Mouse (Mus musculus) forebrain, embryonic 11.5 days (tissue): ENCODE measurements at regions not wholly inside any gene's neighbourhood (a gene's known extent, or its start where the extent isn't known, plus 50 kb on each side); places are given as distances from the start of the nearest gene placed in this dataset.
A peak's percentile ranks its signal among the peaks of the same experiment; 100 is the strongest.

ENCODE experiments used
- ATAC-seq: fragments of 200-750 bp; cut with Nextera tagmentation; replicated peaks from 2 replicates; pipeline ENCODE4 v1.8.0; 2017; ENCODE audit warnings: moderate TSS enrichment; ENCODE audit not compliant: low FRiP score
- DNase-seq: peaks from one replicate; pipeline ENCODE4 v3.0.0-alpha.2; 2017; ENCODE audit warnings: low spot score
- H3K27ac ChIP-seq: fragments of 300-500 bp; sonication (generic); 2 replicates; pipeline ENCODE4 v1.5.1; 2014; ENCODE audit warnings: low read depth, low read length
- H3K27me3 ChIP-seq: fragments of 300-500 bp; sonication (generic); 2 replicates; pipeline ENCODE4 v1.6.1; 2014; ENCODE audit warnings: mild to moderate bottlenecking, low read length, mixed read lengths; ENCODE audit not compliant: control insufficient read depth, insufficient read depth
- H3K36me3 ChIP-seq: fragments of 300-500 bp; sonication (generic); 2 replicates; pipeline ENCODE4 v1.6.1; 2014; ENCODE audit warnings: mild to moderate bottlenecking, low read length, moderate library complexity, mixed read lengths; ENCODE audit not compliant: control insufficient read depth, insufficient read depth
- H3K4me1 ChIP-seq: fragments of 300-500 bp; sonication (generic); replicated peaks from 2 replicates; pipeline ENCODE4 v1.6.1; 2014; ENCODE audit warnings: low read length, mixed read lengths; ENCODE audit not compliant: control insufficient read depth, insufficient read depth
- H3K4me2 ChIP-seq: fragments of 300-500 bp; sonication (generic); 2 replicates; pipeline ENCODE4 v1.6.1; 2014; ENCODE audit warnings: low read depth, mild to moderate bottlenecking, low read length, moderate library complexity, mixed read lengths; ENCODE audit not compliant: severe bottlenecking
- H3K4me3 ChIP-seq: fragments of 300-500 bp; sonication (generic); 2 replicates; pipeline ENCODE4 v1.5.1; 2014; ENCODE audit warnings: low read depth, low read length
- H3K9ac ChIP-seq: fragments of 300-500 bp; sonication (generic); 2 replicates; pipeline ENCODE4 v1.6.1; 2014; ENCODE audit warnings: low read length
- H3K9me3 ChIP-seq: fragments of 300-500 bp; sonication (generic); 2 replicates; pipeline ENCODE4 v1.6.1; 2016; ENCODE audit warnings: low read length, mixed read lengths; ENCODE audit not compliant: control insufficient read depth
- WGBS: fragments of 180-500 bp; shearing (Covaris S2); extraction: QIAGEN DNeasy Blood & Tissue Kit; methylation state at CpG from one replicate; pipeline ENCODE4 v1.1.7; 2014; 5-methylcytosine and 5-hydroxymethylcytosine counted together

DNA sequence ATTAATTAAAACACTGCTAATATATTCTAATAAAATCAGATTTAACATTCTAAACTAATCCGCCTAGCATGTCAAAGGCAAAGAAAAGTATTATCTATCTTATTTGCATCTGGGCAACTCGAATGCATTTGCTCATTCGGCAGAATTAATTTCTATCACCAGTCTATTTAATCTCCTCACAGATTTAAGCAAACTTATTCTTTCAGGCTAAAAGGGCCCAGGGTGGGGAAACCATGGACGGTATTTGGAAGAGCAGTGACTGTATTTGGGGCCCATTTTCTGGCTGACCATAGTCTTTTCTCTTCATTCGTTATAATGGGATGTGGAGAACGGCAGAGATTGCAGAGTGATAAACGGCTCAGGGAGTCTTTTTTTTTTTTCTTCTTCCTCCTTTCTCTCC lies 423.5 kb upstream of the Ubash3b start:
- H3K9me3 ChIP-seq: no peaks in the 10 kb centered on the region
- 15% methylated on average over 7 of the region's 7 CpGs for WGBS
- no peaks in the 10 kb centered on the region for H3K27me3 ChIP-seq
- peak overlapping the region; percentile 47 for H3K4me2 ChIP-seq
- H3K36me3 ChIP-seq: peaks cover 3% of the 10 kb centered on the region; the same call in 1 of the 2 replicates
- H3K27ac ChIP-seq: peak overlapping the region; percentile 82
- ATAC-seq (no peak), DNase-seq (no peak)
- peak overlapping the region; percentile 67 for H3K4me3 ChIP-seq
- H3K4me1 ChIP-seq: peaks cover 11% of the 10 kb centered on the region
- peak overlapping the region; percentile 62 for H3K9ac ChIP-seq

DNA sequence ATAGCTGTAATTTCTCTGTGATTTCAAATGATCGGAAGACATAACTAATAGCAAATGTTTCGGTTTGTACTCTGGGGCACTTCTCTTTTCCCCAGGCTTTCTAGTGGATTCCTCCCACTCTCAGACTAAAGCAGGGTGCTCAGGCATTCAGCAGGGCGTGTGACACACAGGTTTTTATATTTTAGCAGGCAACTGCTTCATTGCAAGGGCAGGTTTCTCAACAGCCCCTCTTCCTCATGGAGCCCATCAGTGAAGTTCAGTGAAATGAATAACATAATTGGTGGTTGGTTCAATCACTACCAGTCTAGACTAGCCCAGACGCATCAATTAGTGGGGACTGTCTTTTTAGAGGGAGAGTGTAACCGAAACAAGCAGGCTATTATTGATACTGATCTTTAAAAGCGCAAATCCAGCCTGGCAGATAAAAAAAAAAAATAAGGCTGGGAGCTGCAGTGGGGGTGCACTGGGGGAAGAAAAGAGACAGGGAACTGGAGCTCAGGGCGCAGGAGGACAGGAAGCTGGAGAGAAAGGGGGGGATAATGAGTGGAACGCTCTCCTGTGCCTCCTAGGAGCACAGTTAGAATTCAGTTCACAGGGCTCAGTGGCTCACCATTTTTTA lies 422.3 kb upstream of the Ubash3b start:
- WGBS: 12% methylated on average over 8 of the region's 8 CpGs
- peak; percentile 73 for DNase-seq

DNA sequence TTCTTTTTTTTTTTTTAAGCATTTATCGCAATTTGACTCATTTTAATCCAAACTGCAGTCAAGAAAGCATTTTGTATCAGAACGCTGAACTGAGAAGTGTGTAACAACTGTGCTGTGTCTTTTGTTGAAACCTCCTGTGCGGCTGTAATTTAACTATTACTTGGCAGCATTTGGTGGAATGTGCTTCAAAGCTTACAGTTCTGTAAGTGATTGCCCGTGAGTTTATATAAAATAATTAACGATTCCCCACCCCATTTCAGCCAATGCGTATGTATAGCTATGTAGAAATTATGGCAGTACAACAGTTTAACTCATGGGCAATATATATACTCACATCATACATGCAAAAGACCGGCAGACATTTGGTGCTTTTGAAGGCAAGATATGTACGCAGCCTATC lies 421.8 kb upstream of the Ubash3b start:
- DNase-seq: no peak
- H3K27ac ChIP-seq: peak overlapping the region; percentile 96
- H3K9ac ChIP-seq: peak overlapping the region; percentile 92
- H3K4me1 ChIP-seq: peaks cover 12% of the 10 kb centered on the region
- WGBS: 39% methylated on average over 8 of the region's 8 CpGs
- H3K4me2 ChIP-seq: peak overlapping the region; percentile 58
- no peak for ATAC-seq
- H3K36me3 ChIP-seq: no peaks in the 10 kb centered on the region
- no peaks in the 10 kb centered on the region for H3K9me3 ChIP-seq
- H3K4me3 ChIP-seq: peak overlapping the region; percentile 67
- no peaks in the 10 kb centered on the region for H3K27me3 ChIP-seq

More for the DNA sequence above, 422.3 kb upstream of the Ubash3b start:
- H3K9ac ChIP-seq: peak overlapping the region; percentile 92
- H3K9me3 ChIP-seq: no peaks in the 10 kb centered on the region
- H3K4me2 ChIP-seq: peak overlapping the region; percentile 58
- peaks cover 3% of the 10 kb centered on the region; the same call in 1 of the 2 replicates for H3K36me3 ChIP-seq
- H3K27ac ChIP-seq: peak overlapping the region; percentile 96
- H3K4me1 ChIP-seq: peaks cover 13% of the 10 kb centered on the region
- no peaks in the 10 kb centered on the region for H3K27me3 ChIP-seq
- H3K4me3 ChIP-seq: peak overlapping the region; percentile 67
- peak; percentile 54 for ATAC-seq

DNA sequence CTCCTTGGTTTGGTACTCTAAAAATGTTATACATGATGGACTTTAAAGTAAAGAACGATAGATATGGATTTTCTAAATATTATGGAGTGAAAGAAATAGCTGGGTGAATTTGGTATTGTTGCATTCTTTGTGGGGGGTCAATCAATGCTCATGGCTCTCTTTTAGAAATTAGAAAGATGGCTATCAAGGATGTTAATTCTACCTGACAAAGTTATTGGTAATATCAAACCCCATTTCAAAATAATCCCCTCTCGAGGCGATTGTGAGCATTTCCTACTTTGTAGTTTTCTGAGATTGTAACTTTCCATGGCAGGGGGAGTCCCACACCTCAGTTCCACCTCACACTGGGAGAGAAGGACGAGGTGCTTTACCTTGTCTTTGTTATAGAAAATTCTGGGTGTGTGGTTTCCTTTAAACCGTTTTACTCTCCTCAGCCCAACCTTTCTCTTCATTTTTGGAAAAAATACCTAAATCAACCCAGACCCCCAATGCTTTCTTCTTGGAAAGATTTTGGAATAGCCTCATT lies 421.3 kb upstream of the Ubash3b start:
- H3K36me3 ChIP-seq: no peaks in the 10 kb centered on the region
- no peaks in the 10 kb centered on the region for H3K9me3 ChIP-seq
- H3K4me2 ChIP-seq: peak overlapping the region; percentile 58
- ATAC-seq (no peak), DNase-seq (no peak)
- H3K4me1 ChIP-seq: peaks cover 14% of the 10 kb centered on the region
- H3K4me3 ChIP-seq: peak overlapping the region; percentile 67
- H3K9ac ChIP-seq: peak overlapping the region; percentile 95
- H3K27ac ChIP-seq: peak overlapping the region; percentile 96
- WGBS: 32% methylated on average over 5 of the region's 5 CpGs
- H3K27me3 ChIP-seq: no peaks in the 10 kb centered on the region

DNA sequence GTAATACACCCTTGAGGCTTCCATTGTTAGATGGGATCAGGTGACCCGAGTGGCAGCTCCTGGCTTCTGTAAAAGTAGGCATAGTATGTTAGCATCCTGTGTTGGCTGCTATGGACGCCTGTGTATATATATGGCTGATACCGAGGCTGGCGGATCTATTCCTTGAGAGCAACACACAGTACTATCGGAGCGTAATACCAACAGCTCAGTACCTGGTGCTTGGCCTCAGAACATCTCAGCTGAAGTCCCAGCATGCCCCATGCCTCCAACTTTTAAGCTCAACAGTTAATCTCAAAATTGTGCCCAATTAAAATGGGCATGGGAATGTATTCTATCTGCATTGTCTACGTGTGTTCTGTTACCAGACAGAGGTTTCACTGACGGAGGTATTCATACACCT lies 420.7 kb upstream of the Ubash3b start:
- ATAC-seq (no peak; the same call in 1 of the 2 replicates), DNase-seq (peak; percentile 64)
- H3K4me1 ChIP-seq: peaks cover 14% of the 10 kb centered on the region
- H3K4me3 ChIP-seq: peak overlapping the region; percentile 67
- H3K27ac ChIP-seq: peak overlapping the region; percentile 96
- peak overlapping the region; percentile 95 for H3K9ac ChIP-seq
- 16% methylated on average over 8 of the region's 8 CpGs for WGBS
- peak overlapping the region; percentile 58 for H3K4me2 ChIP-seq
- no peaks in the 10 kb centered on the region for H3K27me3 ChIP-seq
- H3K9me3 ChIP-seq: no peaks in the 10 kb centered on the region
- no peaks in the 10 kb centered on the region for H3K36me3 ChIP-seq

DNA sequence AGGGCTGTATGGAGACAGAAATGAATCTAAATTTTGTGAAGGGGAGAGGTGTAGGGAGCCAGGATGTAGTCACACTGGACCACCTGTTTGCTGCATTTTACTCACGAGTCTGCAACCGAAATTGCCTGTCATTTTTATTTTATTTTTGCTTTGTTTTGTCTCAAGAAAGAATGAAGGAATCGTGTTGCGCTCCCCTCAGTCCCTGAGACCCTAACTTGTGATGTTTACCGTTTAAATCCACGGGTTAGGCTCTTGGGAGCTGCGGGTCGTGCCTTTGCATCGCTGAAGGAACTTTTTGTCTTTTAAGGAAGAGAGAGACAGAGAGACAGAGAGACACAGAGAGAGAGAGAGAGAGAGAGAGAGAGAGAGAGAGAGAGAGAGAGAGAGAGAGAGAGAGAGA lies 420.2 kb upstream of the Ubash3b start:
- Histone ChIP-seq H3K9me3 (no peaks in the 10 kb centered on the region), H3K27ac (peak overlapping the region; percentile 96), H3K36me3 (no peaks in the 10 kb centered on the region), H3K9ac (peak overlapping the region; percentile 95), H3K4me1 (peaks cover 14% of the 10 kb centered on the region), H3K4me3 (peak overlapping the region; percentile 67), H3K4me2 (peak overlapping the region; percentile 58), H3K27me3 (no peaks in the 10 kb centered on the region)
- 8% methylated on average over 9 of the region's 9 CpGs for WGBS
- ATAC-seq: no peak
- no peak for DNase-seq

DNA sequence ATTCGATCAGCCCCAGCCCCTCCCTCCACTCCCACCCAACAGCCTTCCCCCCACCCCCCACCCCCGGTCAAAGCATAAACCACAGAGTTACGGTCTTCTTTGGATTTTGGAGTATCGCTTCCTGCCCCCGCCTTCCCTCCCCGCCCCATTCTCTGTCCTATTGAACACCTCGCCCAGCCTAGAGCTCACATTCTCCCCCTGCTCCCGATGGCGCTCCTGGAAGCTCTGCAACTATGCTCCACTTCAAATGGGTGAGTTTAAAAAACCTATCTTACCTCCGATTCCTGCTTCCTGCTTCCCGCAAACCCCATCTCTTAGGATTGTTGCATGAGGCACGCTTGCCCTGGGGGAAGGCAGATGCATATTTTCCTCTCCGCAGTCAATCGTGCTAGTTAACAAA lies 419.7 kb upstream of the Ubash3b start:
- H3K27ac ChIP-seq: peak overlapping the region; percentile 96
- H3K4me2 ChIP-seq: peak overlapping the region; percentile 58
- ATAC-seq (peak; percentile 37; the same call in 1 of the 2 replicates), DNase-seq (peak; percentile 78)
- H3K36me3 ChIP-seq: no peaks in the 10 kb centered on the region
- WGBS: under 1% methylated on average over 14 of the region's 14 CpGs
- peak overlapping the region; percentile 67 for H3K4me3 ChIP-seq
- no peaks in the 10 kb centered on the region for H3K9me3 ChIP-seq
- H3K27me3 ChIP-seq: no peaks in the 10 kb centered on the region
- peak overlapping the region; percentile 95 for H3K9ac ChIP-seq
- peaks cover 11% of the 10 kb centered on the region for H3K4me1 ChIP-seq

DNA sequence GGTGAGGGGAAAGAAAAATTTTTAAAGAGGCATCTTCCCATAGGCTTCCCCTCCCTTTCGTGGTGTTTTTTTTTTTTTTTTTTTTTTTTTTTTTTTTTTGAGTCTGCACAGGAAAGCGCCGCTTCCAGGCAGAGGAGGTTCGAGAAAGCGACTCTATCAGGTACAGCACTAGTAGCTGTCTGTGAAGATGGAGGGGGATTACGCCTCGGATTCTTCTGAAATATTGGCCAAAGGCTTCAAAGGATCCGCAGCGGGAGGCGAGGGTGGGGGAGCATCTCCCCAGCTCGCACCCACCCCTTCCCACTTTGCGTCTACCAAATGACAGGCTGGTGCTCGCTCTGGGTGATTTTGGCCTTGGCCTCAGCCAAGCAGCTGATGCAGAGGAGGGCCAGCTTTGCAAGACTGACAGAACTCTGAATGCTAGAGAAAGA lies 419.1 kb upstream of the Ubash3b start:
- no peaks in the 10 kb centered on the region for H3K36me3 ChIP-seq
- H3K4me3 ChIP-seq: peak overlapping the region; percentile 67
- H3K27me3 ChIP-seq: no peaks in the 10 kb centered on the region
- WGBS: 0% methylated on average over 13 of the region's 13 CpGs
- H3K9ac ChIP-seq: peak overlapping the region; percentile 95
- no peaks in the 10 kb centered on the region for H3K9me3 ChIP-seq
- DNase-seq (peak; percentile 83), ATAC-seq (peak; percentile 40; the same call in 1 of the 2 replicates)
- H3K4me2 ChIP-seq: peak overlapping the region; percentile 58
- H3K4me1 ChIP-seq: peaks cover 14% of the 10 kb centered on the region
- peak overlapping the region; percentile 96 for H3K27ac ChIP-seq
